Mouse (Mus musculus) adrenal gland (tissue): Measurements from ENCODE around the gene Adh5.
"Not testable (repeated sequence)": the region's sequence is repeated elsewhere in the genome, so short reads cannot be mapped to it uniquely, and the experiment has no call there.

Experiments
- intact Hi-C: fragments of 180-260 bp; cut with DNase I; formaldehyde crosslinking; loops from one replicate; pipeline ENCODE4 v1.15.1; 2025

Gene Adh5

GRCm38 (mm10) chr3:138454711-138455435 lies 12.0 kb downstream of the Adh5 start:
- intact Hi-C loops = no loop called here

GRCm38 (mm10) chr3:138458441-138458840 lies 15.5 kb downstream of the Adh5 start:
- intact Hi-C loops = no loop called here

- intact Hi-C loops = no loop called here
Measured at GRCm38 (mm10) chr3:138460260-138460659, 17.4 kb downstream of the Adh5 start.

GRCm38 (mm10) chr3:138461832-138462231 lies 18.9 kb downstream of the Adh5 start:
- intact Hi-C loops = no loop called here

DNA sequence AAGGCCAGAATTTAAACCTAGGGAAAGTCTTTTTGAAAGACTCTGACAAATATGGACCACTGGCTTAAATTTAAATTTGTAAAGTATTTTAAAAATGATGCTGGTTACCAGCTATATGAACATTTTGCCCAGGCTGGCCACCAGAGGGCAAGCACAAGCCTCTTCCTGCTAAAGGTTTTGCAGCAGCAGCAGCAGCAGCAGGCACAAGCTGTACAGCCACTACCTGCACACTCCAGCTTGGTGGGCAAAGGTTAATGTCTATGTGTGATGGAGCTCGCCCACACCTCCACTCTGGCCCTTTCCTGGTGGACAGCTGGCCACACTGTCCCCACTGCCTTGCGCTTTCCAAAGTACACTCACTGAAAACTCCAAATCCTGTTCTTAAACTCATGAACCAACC lies 20.2 kb downstream of the Adh5 start:
- intact Hi-C loops = no loop called here

- intact Hi-C loops = no loop called here
Measured at GRCm38 (mm10) chr3:138463807-138464206, 20.9 kb downstream of the Adh5 start.

- intact Hi-C loops = no loop called here
Measured at GRCm38 (mm10) chr3:138464573-138465147, 21.8 kb downstream of the Adh5 start.

DNA sequence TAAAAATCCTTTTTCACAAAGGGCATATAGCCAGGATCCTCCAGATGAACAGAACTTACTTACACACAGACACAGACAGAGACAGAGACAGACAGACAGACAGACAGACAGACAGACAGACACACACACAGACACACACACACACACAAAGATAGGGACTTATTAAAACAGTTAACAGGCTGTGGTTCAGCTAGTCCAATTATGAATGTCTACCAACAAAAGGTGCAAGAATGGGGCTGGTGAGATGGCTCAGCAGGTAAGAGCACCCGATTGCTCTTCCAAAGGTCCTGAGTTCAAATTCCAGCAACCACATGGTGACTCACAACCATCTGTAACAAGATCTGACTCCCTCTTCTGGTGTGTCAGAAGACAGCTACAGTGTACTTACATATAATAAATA lies 23.8 kb downstream of the Adh5 start:
- intact Hi-C loops = not testable (repeated sequence)

GRCm38 (mm10) chr3:138471066-138471465 lies 28.2 kb downstream of the Adh5 start:
- intact Hi-C loops = no loop called here

DNA sequence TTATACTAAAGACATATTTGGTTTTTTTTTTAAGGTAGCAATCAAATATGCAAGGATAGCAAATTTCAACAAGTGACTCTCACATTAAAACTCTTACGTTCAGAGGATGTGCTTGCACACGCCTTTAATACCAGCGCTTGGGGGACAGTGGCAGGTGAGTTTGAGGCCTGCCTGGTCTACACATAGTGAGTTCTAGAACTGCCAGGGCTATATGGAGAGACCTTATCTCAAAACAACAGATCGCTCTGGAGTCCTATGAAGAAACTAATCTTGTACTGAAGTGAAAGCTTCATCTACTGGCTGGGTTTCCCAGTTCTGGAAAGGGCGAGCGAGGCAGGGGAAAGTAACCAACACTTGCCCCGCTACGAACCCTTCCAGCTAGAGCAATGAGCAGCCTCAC lies 36.6 kb downstream of the Adh5 start:
- intact Hi-C loops = no loop called here

DNA sequence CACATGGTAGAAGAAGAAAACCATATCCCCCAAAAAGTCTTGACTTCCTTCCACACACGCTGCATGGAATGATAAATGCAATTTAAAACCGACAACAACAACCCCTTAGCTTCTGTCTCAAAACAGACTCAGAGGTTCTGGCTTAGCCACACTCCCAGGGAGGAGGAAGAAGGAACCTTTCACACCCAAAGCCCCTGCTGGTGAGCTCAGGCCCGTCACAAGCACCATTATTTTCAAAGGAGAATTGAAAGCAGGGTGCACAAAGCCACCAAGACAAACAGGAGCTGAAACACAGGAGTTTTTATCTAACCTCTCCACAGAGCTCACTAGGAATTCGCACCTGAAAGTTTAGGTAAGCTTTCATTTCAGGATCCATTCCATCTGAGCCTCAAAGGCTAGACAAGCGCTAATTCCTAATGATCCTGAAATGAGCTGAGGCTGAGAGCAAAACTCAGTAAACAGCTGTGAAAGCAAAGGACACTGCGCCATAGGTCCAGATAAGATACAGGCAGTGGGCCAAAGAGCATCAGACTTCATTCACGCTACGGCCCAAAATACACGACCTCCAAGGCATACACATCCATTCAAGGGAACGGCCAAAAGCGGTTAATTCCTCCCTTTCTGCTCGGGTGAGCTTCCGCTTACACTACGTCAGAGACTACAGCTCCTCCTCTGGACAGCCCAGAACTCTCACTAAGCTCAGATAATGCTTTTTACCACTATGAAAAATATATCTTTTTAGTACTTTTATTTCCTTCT lies 38.8 kb downstream of the Adh5 start:
- intact Hi-C loops = loop anchor here (5.0 kb wide), 1 partner anchor 34 kb away; no protein-coding TSS in a partner anchor

GRCm38 (mm10) chr3:138483240-138483639 lies 40.3 kb downstream of the Adh5 start:
- intact Hi-C loops = loop anchor here (5.0 kb wide), 1 partner anchor 36 kb away; no protein-coding TSS in a partner anchor

DNA sequence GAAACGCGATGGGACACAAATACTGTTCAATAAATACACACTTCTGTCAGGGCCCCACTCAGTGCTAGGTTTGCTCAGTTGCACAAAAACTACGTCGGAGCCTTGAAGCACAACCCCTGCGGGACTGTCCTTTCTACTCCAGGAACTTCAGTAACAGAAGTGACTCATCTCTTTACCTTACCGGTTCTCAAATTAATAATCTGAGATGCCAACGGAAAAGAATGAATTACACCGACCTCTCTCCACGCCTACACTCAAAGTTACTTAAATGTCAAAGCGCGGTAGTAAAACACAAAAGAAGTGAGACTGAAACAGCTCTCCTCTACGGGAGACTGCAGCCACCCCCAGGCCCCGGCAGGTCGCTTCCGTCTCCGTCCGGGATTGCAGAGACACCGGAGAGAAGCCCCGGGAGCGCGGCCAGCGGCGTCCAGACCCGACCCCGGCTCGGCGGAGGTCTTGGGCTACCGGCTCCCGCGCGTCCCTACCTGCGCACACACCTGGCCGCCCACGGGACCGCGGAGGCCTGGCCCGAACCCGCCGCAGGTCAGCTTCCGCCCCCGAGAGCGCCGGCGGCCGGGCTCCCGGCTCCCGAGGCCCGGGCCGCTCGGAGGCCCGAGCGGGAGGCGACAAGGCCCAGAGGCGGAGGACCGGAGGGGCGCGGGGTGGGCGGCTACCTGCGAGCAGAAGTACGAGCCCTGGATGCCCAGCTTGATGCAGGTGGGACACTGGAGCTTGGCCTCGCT lies 45.9 kb downstream of the Adh5 start:
- intact Hi-C loops = loop anchor here (5.0 kb wide), 1 partner anchor 39 kb away; the partner anchor contains the start of gene Eif4e

DNA sequence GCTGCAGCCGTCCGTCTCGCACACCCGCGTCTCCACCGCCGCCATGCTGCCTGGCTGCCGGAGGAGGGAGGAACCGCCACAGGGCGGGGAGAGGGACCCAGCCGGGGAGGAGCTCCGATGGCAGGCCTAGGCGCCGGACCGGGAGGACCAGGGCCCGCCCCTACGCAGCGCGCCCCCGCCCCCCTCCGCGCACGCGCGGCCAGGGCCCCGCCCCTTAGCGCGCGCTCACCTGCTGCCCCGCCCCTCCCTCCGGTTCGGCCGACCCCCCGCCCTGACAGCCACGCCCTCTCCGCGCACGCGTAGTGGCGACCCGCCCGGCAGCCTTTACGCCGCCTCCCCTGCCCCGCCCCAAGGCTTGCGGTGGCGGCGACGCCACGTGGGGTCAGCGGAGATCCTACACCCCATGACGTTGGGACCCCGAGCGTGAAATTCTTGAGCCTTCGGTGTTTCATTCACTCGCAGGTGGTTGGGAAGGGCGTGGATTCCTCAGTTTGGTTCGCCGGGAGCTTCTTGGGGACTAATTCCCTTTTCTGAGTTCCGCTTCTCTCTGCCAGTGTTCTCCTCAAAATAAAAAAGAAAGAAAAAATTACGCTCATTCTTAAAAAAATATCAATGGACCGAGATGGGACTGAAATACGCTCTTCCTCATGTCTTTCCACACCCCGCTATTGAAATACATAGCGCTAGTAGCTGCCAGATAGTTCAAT lies 46.6 kb downstream of the Adh5 start, which contains the start of gene Metap1:
Gene Metap1 (minus strand): TSS at position 189 of the 707 bp plus-strand sequence.
- intact Hi-C loops = loop anchor here (5.0 kb wide), 1 partner anchor 38 kb away; the partner anchor contains the start of gene Eif4e

DNA sequence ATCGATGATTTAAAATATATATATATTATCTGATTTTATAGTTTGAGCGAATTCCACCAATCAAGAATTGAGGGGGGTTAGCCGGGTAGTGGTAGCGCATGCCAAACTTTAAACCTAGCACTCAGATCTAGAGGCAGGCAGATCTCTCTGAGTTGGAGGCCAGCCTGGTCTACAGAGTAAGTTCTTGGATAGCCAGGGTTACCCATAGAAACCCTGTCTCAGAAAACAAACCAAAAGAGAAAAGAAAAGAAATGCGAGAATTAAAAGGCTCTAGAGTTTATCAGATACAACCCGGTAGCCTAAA lies 47.1 kb downstream of the Adh5 start:
- intact Hi-C loops = no loop called here

GRCm38 (mm10) chr3:138493668-138494067 lies 50.8 kb downstream of the Adh5 start:
- intact Hi-C loops = no loop called here

- intact Hi-C loops = no loop called here
Measured at GRCm38 (mm10) chr3:138494565-138494964, 51.7 kb downstream of the Adh5 start.

GRCm38 (mm10) chr3:138495166-138496145 lies 52.6 kb downstream of the Adh5 start:
- intact Hi-C loops = no loop called here

DNA sequence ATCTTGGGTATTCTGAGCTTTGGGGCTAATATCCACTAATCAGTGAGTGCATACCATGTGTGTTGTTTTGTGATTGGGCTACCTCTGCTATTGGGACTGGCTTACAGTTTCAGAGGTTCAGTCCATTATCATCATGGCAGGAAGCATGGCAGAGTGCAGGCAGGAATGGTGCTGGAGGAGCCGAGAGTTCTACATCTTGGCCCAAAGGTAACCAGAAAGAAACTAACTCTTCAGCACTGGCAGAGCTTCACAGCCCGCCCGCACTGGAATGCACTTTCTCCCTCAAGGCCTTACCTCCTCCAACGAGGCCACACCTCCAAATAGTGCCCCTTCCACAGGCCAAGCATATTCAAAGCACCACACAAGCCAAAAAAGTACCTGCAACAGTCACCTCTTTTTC lies 55.8 kb downstream of the Adh5 start:
- intact Hi-C loops = no loop called here
